Mouse (Mus musculus): ENCODE results near the gene Muc5b. TPM values are rescaled to one million over a fixed set of nuclear protein-coding genes. Genes with fewer than 3 reads are reported as not detected.

Muc5b gene
- not detected for polyA plus RNA-seq (2017; shearing (Covaris generic))

GRCm38 (mm10) chr7:141838779-141839178 is at the start of gene Muc5b:
TSS of gene Muc5b (plus strand) at chr7:141839070.

GRCm38 (mm10) chr7:141918407-141918806 is 79.5 kb downstream of the Muc5b start, which contains the start of gene Tollip:
TSS of gene Tollip (minus strand) at chr7:141918507.

Other genes with a start within 250 kb of the Muc5b start
- gene Muc6, start 183.8 kb upstream of the Muc5b start, polyA plus RNA-seq (2017; shearing (Covaris generic)): 0.27 TPM
- gene Muc2, start 148.7 kb upstream of the Muc5b start, polyA plus RNA-seq (2017; shearing (Covaris generic)): not detected
- not detected for gene Muc5ac, start 50.1 kb upstream of the Muc5b start, polyA plus RNA-seq (2017; shearing (Covaris generic))
- gene Tollip, start 79.4 kb downstream of the Muc5b start, polyA plus RNA-seq (2017; shearing (Covaris generic)): 71.8 TPM
- gene Brsk2, start 110.7 kb downstream of the Muc5b start, polyA plus RNA-seq (2017; shearing (Covaris generic)): 0.71 TPM
- 122 TPM for gene Mob2, start 222.0 kb downstream of the Muc5b start, polyA plus RNA-seq (2017; shearing (Covaris generic))